In genomic region chr4:63295641-63296040, GRCm38 (mm10) we compare ENCODE assay signal across 36 mouse cellular contexts. TPM values are rescaled to one million over a fixed set of nuclear protein-coding genes. Genes with fewer than 3 reads are reported as not detected.
DNase-seq lines count a peak whose midpoint lies in the region; ATAC-seq and TF ChIP-seq lines count a peak whose summit lies in the region.
"Had no signal": no experiment of that assay in that cellular context is flagged by ENCODE, and none has a peak within 500 bp of the region (broad histone marks: within the 10 kb centered on the region; RNA-seq: fewer than 3 reads in every experiment).

No protein-coding gene starts in this region.

- H3K4me2 ChIP-seq in forebrain, embryonic 14.5 days (ENCODE audit: low read length), result no peak overlapping the region
- H3K4me2 ChIP-seq in forebrain, embryonic 12.5 days, result no peak overlapping the region
- H3K4me2 ChIP-seq in embryonic facial prominence, embryonic 15.5 days (replicated peaks), result no peak overlapping the region
- H3K4me2 ChIP-seq: heart, embryonic 15.5 days; hindbrain, embryonic 13.5 days; limb, embryonic 13.5 days; liver, embryonic 12.5 days; neural tube, embryonic 15.5 days had no signal

- H3K27ac ChIP-seq in forebrain, embryonic 14.5 days (ENCODE audit: low read depth, low read length), result no peak overlapping the region
- H3K27ac ChIP-seq in forebrain, embryonic 12.5 days, result no peak overlapping the region
- H3K27ac ChIP-seq in embryonic facial prominence, embryonic 15.5 days (replicated peaks), result peak overlapping the region; percentile 58; the same call in 1 of the 2 replicates
- H3K27ac ChIP-seq: heart, embryonic 10.5 days; heart, embryonic 15.5 days; hindbrain, embryonic 13.5 days; limb, embryonic 13.5 days; liver, embryonic 12.5 days; neural tube, embryonic 15.5 days had no signal

- 70% methylated on average over 1 of the region's 1 CpGs for WGBS in forebrain, embryonic 14.5 days
- WGBS in forebrain, embryonic 12.5 days, result 81% methylated on average over 1 of the region's 1 CpGs
- 65% methylated on average over 1 of the region's 1 CpGs for WGBS in embryonic facial prominence, embryonic 15.5 days

- no peak for TF ChIP-seq POLR2A in brain, embryonic 14.5 days (IDR thresholded peaks at IDR 0.05; ENCODE audit: borderline replicate concordance, extremely low read depth, insufficient read depth, insufficient read length, poor library complexity, severe bottlenecking)

- H3K4me1 ChIP-seq in forebrain, embryonic 14.5 days (ENCODE audit: control insufficient read depth, insufficient read depth, low read length), result peaks cover 7% of the 10 kb centered on the region; the same call in 1 of the 2 replicates
- no peaks in the 10 kb centered on the region for H3K4me1 ChIP-seq in forebrain, embryonic 12.5 days
- H3K4me1 ChIP-seq in embryonic facial prominence, embryonic 15.5 days, result peaks cover 31% of the 10 kb centered on the region
- H3K4me1 ChIP-seq: liver, embryonic 12.5 days had no signal

- no peak for TF ChIP-seq CTCF in brain, embryonic 14.5 days (IDR thresholded peaks at IDR 0.05; ENCODE audit: borderline replicate concordance, extremely low read depth, insufficient read depth, insufficient read length)

- no peaks in the 10 kb centered on the region for H3K27me3 ChIP-seq in forebrain, embryonic 14.5 days (replicated peaks; ENCODE audit: control insufficient read depth, insufficient read depth, low read length)
- H3K27me3 ChIP-seq in forebrain, embryonic 12.5 days, result no peaks in the 10 kb centered on the region
- H3K27me3 ChIP-seq in embryonic facial prominence, embryonic 15.5 days, result no peaks in the 10 kb centered on the region
- H3K27me3 ChIP-seq: heart, embryonic 15.5 days; hindbrain, embryonic 13.5 days; limb, embryonic 13.5 days; liver, embryonic 12.5 days; neural tube, embryonic 15.5 days; Patski had no signal

- H3K36me3 ChIP-seq in forebrain, embryonic 14.5 days (ENCODE audit: control insufficient read depth, insufficient read depth, low read length), result no peaks in the 10 kb centered on the region
- H3K36me3 ChIP-seq in forebrain, embryonic 12.5 days (replicated peaks), result no peaks in the 10 kb centered on the region
- H3K36me3 ChIP-seq in embryonic facial prominence, embryonic 15.5 days, result peaks cover 34% of the 10 kb centered on the region
- H3K36me3 ChIP-seq: heart, embryonic 15.5 days; hindbrain, embryonic 13.5 days; neural tube, embryonic 15.5 days had no signal

- H3K9ac ChIP-seq in forebrain, embryonic 14.5 days (ENCODE audit: low read length), result no peak overlapping the region
- no peak overlapping the region for H3K9ac ChIP-seq in forebrain, embryonic 12.5 days
- H3K9ac ChIP-seq in embryonic facial prominence, embryonic 15.5 days, result no peak overlapping the region
- H3K9ac ChIP-seq: heart, embryonic 15.5 days; hindbrain, embryonic 13.5 days; limb, embryonic 13.5 days; liver, embryonic 12.5 days; liver, postnatal 0 days; neural tube, embryonic 15.5 days had no signal

- H3K4me3 ChIP-seq in forebrain, embryonic 14.5 days (ENCODE audit: low read depth, low read length), result no peak overlapping the region
- H3K4me3 ChIP-seq in forebrain, embryonic 12.5 days (replicated peaks), result no peak overlapping the region
- no peak overlapping the region for H3K4me3 ChIP-seq in embryonic facial prominence, embryonic 15.5 days (replicated peaks)
- H3K4me3 ChIP-seq: heart, embryonic 10.5 days; heart, embryonic 15.5 days; hindbrain, embryonic 13.5 days; limb, embryonic 13.5 days; liver, embryonic 12.5 days; neural tube, embryonic 15.5 days had no signal

- ATAC-seq in forebrain, embryonic 14.5 days, result no peak
- no peak for ATAC-seq in forebrain, embryonic 12.5 days (ENCODE audit: low FRiP score)
- ATAC-seq in embryonic facial prominence, embryonic 15.5 days (ENCODE audit: insufficient number of reproducible peaks, low FRiP score, low TSS enrichment, low read depth), result no peak
- ATAC-seq: intestine, postnatal 0 days; liver, embryonic 12.5 days; liver, postnatal 0 days; Patski had no signal

- DNase-seq in forebrain, embryonic 14.5 days (ENCODE audit: low spot score), result peak; percentile 30
- peak; percentile 46 for DNase-seq in layer of hippocampus, adult 9-11 months
- DNase-seq in layer of hippocampus, postnatal 25 days (ENCODE audit: extremely low spot score in 1 of 2, low spot score in 1 of 2), result no peak
- DNase-seq in brain, embryonic 14.5 days (ENCODE audit: low read depth), result peak; percentile 52
- DNase-seq in left cerebral cortex, adult 9 months (ENCODE audit: low spot score in 2 of 2), result no peak
- DNase-seq: adrenal gland, postnatal 10 days; cerebellum, adult 18-20 months; cerebellum, postnatal 10 days; gastrocnemius, postnatal 25 days; heart, adult 11 months; kidney, adult 9 months; kidney, postnatal 10 days; liver, postnatal 0 days; lung, postnatal 36 days; midbrain, embryonic 14.5 days; retina, postnatal 1 day; right cerebral cortex, postnatal 14 days; thymus, postnatal 4 days had no signal

- H3K9me3 ChIP-seq in forebrain, embryonic 14.5 days (replicated peaks; ENCODE audit: control insufficient read depth, low read length), result no peaks in the 10 kb centered on the region
- H3K9me3 ChIP-seq in forebrain, embryonic 12.5 days, result no peaks in the 10 kb centered on the region
- no peaks in the 10 kb centered on the region for H3K9me3 ChIP-seq in embryonic facial prominence, embryonic 15.5 days (replicated peaks)
- H3K9me3 ChIP-seq: heart, embryonic 10.5 days; heart, embryonic 15.5 days; hindbrain, embryonic 13.5 days; limb, embryonic 13.5 days; liver, embryonic 12.5 days; neural tube, embryonic 15.5 days had no signal

RNA-seq across cellular contexts. Expression of gene Orm1, which starts 48.7 kb away (rescaled TPM):
- not detected in 2 replicates for polyA plus RNA-seq in forebrain, embryonic 14.5 days (2014; fragmentation: Nextera tagmentation; extraction: Ambion mirVana)
- not detected in 2 replicates for polyA plus RNA-seq in forebrain, embryonic 12.5 days (2016; fragmentation: Nextera tagmentation; extraction: Ambion mirVana)
- total RNA-seq in layer of hippocampus, postnatal 25 days (2021), result not detected
- polyA plus RNA-seq in brain, embryonic 14.5 days (2012; rRNA removed), result not detected in 2 replicates
- 17.0 and 22.3 TPM in 2 replicates for polyA plus RNA-seq in embryonic facial prominence, embryonic 15.5 days (2015; fragmentation: Nextera tagmentation; extraction: Ambion mirVana)
- total RNA-seq: layer of hippocampus, adult 18-20 months; left cerebral cortex, adult 18-20 months; left cerebral cortex, postnatal 25 days; MEL had no signal
- polyA plus RNA-seq: heart, embryonic 10.5 days; heart, embryonic 15.5 days; hindbrain, embryonic 13.5 days; intestine, postnatal 0 days; limb, embryonic 13.5 days; liver, embryonic 12.5 days; lung, embryonic 16.5 days; midbrain, embryonic 14.5 days; neural tube, embryonic 15.5 days; small intestine, adult 2 months; stomach, embryonic 14.5 days; testis, adult 2 months had no signal

Comparison
In these comparisons a context has a peak if more than half of its experiments do, and no peak if none do; other contexts are left out.
1. DNase-seq: peak in forebrain, embryonic 14.5 days (single experiment), layer of hippocampus, adult 9-11 months (single experiment) and brain, embryonic 14.5 days (single experiment); none in layer of hippocampus, postnatal 25 days (0 of 2) and left cerebral cortex, adult 9 months (0 of 2).
2. RNA of gene Orm1, which starts 48.7 kb away (polyA plus RNA-seq): 17.0 to 22.3 TPM in embryonic facial prominence, embryonic 15.5 days; not detected in forebrain, embryonic 14.5 days, not detected in forebrain, embryonic 12.5 days and not detected in brain, embryonic 14.5 days; every median in the first group is over 10 times any median in the second.